Mouse (Mus musculus): ENCODE results near the gene Mob3b. TPM values are rescaled to one million over a fixed set of nuclear protein-coding genes. Genes with fewer than 3 reads are reported as not detected.

Gene Mob3b
- 1 to 10 TPM; 1.5 to 2.5 (median 1.9) TPM for total RNA-seq (2022)

- DNase-seq (ENCODE audit: low spot score): peak; percentile 82
Measured at GRCm38 (mm10) chr4:35156751-35157611, at the start of gene Mob3b. Mob3b (minus strand) TSS chr4:35157484.

- no peak for DNase-seq (ENCODE audit: low spot score)
Measured at GRCm38 (mm10) chr4:35204659-35205058, 47.4 kb upstream of the Mob3b start.

- no peak for DNase-seq (ENCODE audit: low spot score)
Measured at GRCm38 (mm10) chr4:35203724-35204123, 46.4 kb upstream of the Mob3b start.

GRCm38 (mm10) chr4:35201700-35202099 lies 44.4 kb upstream of the Mob3b start:
- no peak for DNase-seq (ENCODE audit: low spot score)

GRCm38 (mm10) chr4:35192725-35193124 lies 35.4 kb upstream of the Mob3b start:
- DNase-seq (ENCODE audit: low spot score): peak; percentile 11

- DNase-seq (ENCODE audit: low spot score): no peak
Measured at GRCm38 (mm10) chr4:35189794-35190193, 32.5 kb upstream of the Mob3b start.

GRCm38 (mm10) chr4:35187617-35188326 lies 30.5 kb upstream of the Mob3b start:
- no peak for DNase-seq (ENCODE audit: low spot score)

- DNase-seq (ENCODE audit: low spot score): no peak
Measured at GRCm38 (mm10) chr4:35177926-35178645, 20.8 kb upstream of the Mob3b start.

GRCm38 (mm10) chr4:35175566-35175965 lies 18.3 kb upstream of the Mob3b start:
- no peak for DNase-seq (ENCODE audit: low spot score)

- DNase-seq (ENCODE audit: low spot score): no peak
Measured at GRCm38 (mm10) chr4:35173551-35173950, 16.3 kb upstream of the Mob3b start.

- no peak for DNase-seq (ENCODE audit: low spot score)
Measured at GRCm38 (mm10) chr4:35172471-35172870, 15.2 kb upstream of the Mob3b start.

GRCm38 (mm10) chr4:35169571-35170125 lies 12.4 kb upstream of the Mob3b start:
- no peak for DNase-seq (ENCODE audit: low spot score)

- DNase-seq (ENCODE audit: low spot score): no peak
Measured at GRCm38 (mm10) chr4:35167855-35168254, 10.6 kb upstream of the Mob3b start.

GRCm38 (mm10) chr4:35165947-35166346 lies 8.7 kb upstream of the Mob3b start:
- no peak for DNase-seq (ENCODE audit: low spot score)

- DNase-seq (ENCODE audit: low spot score): no peak
Measured at GRCm38 (mm10) chr4:35165275-35165674, 8.0 kb upstream of the Mob3b start.

GRCm38 (mm10) chr4:35157815-35158214 lies 531 bp upstream of the Mob3b start:
- DNase-seq (ENCODE audit: low spot score): no peak

- DNase-seq (ENCODE audit: low spot score): peak; percentile 54
Measured at GRCm38 (mm10) chr4:35156149-35156611, 1.1 kb downstream of the Mob3b start.

- DNase-seq (ENCODE audit: low spot score): no peak
Measured at GRCm38 (mm10) chr4:35155132-35155922, 2.0 kb downstream of the Mob3b start.

- DNase-seq (ENCODE audit: low spot score): no peak
Measured at GRCm38 (mm10) chr4:35154051-35154450, 3.2 kb downstream of the Mob3b start.

GRCm38 (mm10) chr4:35151756-35152155 lies 5.5 kb downstream of the Mob3b start, which contains the start of gene Ifnk:
Ifnk (plus strand) TSS chr4:35152056.
- DNase-seq (ENCODE audit: low spot score): no peak

- DNase-seq (ENCODE audit: low spot score): no peak
Measured at GRCm38 (mm10) chr4:35150706-35151105, 6.6 kb downstream of the Mob3b start.

Measured in heart, adult 8-10 months (tissue).